Mouse (Mus musculus) 416B (cell line): ENCODE results near the gene Gm20518.

Experiments used
- DNase-seq: peaks from one replicate; pipeline ENCODE4 v3.0.0; 2011; ENCODE audit warnings: low read depth

Gm20518 gene

DNA sequence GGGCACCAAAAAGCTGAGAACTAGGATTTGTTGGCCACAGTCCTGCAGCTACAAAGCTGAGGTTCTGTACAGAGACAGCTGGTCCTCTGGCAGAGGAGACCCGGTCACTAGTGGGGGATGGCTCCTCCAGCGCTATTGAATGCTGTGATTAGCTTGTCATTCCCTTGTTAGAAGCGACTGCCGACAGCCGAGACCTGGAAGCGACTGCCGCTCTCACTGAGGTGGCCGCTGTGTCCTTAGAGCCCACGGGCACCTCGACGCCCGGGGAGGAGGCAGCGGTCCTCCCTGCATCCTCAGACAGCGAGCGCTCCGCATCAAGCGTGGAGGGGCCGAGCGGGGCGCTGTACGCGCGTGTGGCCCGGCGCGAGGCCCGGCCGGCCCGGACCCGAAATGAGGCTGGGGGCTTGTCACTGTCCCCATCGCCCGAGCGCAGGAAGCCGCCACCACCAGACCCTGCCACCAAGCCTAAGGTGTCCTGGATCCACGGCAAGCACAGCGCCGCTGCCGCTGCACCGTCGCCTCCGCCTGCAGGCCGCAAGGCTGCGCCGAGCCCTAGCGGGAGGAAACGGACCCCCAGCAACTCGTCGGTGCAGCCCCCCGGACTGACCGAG is 84.8 kb downstream of the Gm20518 start:
- no peak for DNase-seq

DNA sequence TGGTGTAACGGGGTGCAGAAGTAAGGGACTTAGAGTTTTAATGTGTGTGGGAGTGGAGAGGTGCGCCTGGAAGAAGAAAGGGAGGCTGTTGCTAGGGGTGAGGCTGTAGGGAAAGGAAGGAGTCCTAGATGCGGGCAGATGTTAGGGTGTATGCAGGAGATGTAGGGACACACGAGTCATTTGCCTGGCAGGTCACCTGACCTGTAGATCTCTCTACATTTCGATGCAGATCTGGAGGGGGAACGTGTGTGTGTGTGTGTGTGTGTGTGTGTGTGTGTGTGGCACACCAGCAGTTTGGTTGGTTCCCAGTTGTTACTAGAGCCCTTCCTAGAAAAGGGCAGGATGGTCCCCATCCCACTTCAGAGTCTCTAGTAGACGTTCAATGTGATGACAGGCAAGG is 86.5 kb downstream of the Gm20518 start:
- no peak for DNase-seq

DNA sequence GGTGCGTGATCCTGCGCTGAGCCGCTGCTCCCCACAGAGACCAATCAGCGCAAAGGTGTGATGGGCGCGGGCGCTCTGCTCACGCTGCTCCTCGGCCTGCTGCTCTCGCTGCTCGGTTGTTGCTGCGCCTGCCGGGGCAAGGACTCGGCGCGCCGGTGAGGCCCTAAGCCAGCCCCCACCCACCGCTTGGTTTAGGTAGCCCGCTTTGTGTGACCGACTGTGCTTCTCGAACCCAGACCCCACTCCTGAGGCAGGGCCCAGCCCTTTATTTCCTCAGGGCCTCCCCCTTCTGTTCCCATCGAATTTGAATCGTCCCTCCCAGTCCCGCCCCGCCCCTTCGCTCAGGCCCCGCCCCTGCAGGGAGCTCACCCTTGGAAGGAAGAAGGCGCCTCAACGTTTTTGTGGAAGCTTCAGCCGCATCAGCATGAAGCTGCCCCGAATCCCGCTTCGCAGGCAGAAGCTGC is 87.0 kb downstream of the Gm20518 start:
- DNase-seq: no peak

DNA sequence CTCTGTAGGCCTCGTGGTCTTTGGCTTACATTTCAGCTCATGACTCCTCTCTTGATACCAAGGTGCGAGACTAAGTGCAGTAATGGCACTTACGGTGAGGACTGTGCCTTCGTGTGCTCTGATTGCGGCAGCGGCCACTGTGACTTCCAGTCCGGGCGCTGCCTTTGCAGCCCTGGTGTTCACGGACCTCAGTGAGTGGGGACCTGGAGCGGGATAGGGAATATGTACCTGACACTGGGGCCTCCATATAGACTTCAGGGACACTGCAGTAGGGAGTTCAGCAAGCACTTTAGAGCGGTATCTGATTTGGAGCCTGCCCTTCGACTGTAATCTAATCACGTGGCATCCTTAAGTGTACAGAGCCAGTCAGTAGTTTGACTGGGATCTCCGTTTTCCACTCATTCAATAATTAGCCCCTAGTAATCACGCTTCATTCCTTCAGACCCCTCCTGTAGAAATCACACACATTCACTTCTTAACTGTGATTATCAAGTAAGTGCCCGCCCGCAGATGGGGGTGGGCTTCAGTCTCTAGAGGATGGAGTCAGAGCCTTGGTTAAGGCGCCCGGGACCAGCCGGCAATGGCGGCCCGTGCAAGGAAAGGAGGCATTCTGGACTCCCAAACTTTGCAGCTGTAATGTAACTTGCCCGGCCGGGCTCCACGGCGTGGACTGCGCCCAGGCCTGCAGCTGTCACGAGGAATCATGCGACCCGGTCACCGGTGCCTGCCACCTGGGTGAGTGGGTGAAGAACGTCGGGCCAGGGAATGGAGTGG is 87.6 kb downstream of the Gm20518 start:
- DNase-seq: no peak

DNA sequence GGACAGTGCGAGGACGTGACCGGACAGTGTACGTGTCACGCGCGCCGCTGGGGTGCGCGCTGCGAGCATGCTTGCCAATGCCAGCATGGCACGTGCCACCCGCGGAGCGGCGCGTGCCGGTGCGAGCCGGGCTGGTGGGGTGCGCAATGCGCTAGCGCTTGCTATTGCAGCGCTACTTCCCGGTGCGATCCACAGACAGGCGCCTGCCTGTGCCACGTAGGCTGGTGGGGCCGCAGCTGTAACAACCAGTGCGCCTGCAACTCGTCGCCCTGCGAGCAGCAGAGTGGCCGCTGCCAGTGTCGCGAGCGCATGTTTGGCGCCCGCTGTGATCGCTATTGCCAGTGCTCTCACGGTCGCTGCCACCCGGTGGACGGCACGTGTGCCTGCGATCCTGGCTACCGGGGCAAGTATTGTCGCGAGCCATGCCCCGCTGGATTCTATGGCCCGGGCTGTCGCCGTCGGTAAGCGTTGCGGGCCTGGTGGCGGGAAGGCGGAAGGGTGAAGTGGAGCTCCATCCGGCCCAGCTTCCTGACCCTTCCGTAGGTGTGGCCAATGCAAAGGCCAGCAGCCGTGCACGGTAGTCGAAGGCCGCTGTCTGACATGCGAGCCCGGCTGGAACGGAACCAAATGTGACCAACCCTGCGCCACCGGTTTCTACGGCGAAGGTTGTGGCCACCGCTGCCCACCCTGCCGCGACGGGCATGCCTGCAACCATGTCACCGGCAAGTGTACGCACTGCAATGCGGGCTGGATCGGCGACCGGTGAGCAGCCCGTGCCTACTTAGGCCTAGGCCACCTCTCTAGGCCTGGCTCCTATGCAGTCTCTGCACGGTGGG is 88.4 kb downstream of the Gm20518 start:
- no peak for DNase-seq

DNA sequence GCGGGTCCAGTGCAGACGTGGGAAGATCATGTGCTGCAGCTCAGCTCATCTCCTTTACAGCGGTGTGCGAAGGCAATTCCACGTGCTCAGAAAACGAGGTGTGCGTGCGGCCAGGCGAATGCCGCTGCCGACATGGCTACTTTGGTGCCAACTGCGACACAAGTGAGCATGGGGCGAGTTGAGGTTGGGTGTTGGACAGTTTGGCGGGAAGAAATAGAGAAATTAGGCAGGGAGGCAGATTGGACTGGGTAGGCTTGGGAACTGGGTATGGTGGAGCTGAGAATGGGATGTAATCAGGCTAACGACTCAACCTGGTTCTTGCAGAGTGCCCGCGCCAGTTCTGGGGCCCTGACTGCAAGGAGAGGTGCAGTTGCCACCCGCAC is 89.0 kb downstream of the Gm20518 start:
- no peak for DNase-seq

DNA sequence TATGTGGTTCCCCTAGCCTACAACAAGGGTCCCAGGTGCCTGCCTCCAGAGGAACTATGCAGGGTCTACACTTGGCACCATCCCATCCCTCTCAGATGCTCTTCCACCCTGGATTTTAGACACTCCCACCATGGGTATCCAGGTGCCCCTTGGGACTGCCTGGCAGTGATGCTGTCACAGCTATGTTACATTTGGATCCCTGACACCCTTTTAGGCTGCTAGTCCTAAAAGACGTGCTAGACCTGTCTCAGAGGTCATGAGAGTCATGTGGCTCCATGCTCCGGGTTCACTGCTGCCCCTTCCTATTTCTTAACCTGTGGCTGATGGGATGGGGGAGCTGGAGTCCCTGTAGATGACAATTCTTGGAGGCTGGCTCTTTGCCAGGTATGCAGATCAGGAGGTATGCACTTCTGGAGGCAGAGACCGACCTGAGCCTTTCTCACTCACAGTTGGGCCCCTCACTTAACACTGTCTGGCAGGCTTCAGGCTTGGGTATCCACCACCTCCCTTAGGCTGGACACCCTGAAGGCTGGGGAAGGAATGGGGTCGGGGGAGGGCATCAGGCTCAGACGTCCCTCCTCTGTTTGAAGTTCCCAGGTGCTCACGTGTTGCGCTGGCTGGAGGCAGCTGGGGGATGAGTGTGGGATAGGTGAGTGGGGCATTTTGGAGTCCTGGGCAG is 89.6 kb downstream of the Gm20518 start:
- no peak for DNase-seq

DNA sequence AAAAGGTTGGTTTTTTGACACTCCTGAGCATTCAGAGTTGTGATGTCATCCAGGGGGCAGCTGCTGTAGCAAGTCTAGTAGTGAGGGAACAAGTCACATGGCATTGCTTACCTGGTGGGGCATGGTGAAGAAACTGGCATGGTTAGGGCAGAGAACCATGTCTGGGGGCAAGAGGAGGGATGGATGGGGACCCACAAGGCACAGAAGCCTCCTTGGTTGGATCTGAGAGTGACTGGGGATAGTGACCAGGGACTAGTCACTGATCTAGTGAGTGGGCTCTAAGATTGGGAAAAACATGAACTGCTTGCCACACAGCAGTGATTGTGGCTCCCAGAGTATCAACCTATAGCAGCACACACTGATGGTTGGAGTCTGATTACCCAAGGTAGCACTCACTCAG is 91.9 kb downstream of the Gm20518 start:
- DNase-seq: no peak

DNA sequence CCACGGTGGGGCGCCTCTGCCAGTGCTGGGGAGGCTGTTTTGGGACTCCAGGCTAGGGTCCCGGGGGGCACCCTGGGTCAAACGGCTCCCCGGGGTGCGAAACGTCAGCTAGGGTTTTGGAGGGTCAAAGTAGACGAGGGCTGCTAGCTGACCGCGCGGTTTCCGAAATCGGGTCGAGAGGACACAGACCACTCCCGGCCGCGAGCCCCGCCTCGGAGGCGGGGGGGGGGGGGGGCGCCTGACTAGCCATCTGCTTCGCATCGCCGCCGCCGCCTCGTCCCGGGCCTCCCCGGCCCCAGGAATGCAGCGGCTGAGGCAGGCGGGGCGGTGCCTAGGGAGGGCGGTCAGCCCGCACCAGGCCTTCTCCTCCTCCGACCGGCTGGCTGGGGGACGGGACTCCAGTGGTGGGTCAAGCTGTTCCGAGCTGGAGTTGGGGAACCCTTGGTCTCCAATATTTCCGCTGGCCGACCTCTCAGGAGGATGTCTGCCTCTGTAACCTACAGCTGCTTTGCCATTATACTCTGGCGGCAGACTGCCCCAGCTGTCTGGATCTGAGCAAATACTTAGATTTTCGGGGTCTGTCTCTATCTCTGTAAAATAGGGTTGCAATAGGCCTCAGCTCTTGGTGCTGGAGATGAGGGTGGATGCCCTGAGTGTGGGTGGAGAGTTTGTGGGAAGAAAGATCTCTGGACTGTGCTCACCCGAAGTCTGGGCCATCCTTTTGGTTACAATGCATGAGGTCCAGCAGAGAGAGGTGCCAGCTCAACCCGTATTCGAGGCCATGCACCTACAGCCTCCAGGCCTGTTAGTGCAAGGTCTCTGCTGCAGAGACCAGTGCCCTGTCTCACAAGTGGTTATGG is 92.9 kb downstream of the Gm20518 start:
- no peak for DNase-seq

DNA sequence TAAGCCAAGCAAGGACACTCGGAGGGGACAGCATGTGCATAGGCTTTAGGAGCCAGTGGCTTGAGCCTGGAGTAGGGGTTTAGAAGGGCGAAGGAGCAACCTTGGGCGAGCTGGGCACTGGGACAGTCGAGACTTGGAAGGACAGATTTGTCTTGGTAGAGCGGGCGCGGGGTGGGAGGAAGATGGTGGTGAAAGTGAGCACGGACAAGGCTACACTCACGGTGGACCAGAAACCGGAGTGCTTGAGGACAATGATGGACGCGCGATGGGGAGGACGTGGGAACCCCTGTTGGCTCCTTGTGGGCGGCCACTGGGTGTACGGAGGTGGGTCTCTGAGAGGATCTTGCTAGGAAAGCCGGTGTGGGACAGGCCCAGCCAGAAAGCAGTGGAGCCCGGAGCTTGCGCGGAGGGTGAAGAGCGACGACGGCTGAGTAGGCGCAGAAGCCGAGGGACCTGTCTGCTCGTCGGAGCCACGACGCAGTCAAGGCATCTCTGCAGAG is 93.6 kb downstream of the Gm20518 start:
- DNase-seq: no peak

DNA sequence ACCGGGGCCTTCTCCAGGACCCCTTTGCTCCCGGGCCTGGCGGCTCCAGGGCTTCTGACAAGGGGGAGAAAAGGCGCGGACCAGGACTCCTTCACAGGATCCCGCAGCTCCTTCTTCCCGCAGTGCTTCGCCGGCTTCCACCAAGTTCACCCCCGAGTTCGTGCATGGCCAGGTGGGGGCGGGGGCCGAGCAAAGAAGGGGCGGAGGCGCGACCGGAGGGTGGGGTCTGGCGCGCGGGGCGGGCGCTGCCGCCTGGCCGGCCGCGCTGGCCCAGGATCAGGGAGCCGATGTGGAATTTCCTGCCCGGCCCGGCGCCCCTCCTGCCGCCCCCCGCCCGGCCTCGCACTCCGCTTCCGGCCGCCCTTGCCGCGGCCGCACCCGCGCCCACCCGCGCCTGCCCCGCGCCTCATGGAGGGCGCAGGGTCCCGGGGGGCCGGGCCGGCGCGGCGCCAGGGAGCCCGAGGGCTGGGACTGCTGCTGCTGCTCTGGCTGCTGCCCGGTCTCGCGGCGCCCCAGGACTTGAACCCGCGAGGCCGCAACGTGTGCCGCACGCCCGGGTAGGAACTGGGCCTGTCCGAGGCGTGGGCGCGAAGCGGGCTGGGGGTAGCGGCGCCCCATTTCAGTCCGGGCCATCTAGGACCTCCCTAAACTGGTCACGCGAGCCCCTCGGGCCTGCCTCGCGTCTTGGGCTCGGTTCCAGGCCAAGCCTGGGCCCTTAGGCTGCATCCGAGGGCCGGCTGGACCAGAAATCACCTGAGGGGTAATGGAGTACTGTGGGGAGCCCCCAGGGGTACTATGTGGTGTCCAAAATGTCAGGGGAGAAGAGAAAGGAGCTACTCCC is 94.3 kb downstream of the Gm20518 start, which contains the start of gene Scarf2:
Gene Scarf2, plus strand, starts transcription at position 312 of the 841 bp plus-strand sequence.
- no peak for DNase-seq

DNA sequence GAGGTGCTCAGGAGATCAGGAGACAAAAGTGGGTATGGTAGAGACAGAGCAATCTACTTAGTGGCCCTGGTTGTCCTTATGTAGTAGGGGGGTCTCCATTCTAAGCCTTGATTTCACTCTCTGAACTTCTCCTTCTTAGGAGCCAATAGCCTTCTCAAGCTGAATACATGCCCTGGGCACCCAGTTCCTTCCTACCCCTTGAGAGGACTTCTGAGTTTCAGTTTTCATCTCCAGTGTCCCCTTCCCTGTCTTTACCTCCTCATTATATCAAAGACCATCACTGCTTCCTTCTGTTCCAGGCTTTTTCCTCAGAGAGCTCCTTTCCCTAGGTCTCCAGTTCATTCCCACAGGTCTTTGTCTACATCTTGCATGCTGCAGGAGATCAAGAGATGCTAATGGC is 95.0 kb downstream of the Gm20518 start:
- no peak for DNase-seq

DNA sequence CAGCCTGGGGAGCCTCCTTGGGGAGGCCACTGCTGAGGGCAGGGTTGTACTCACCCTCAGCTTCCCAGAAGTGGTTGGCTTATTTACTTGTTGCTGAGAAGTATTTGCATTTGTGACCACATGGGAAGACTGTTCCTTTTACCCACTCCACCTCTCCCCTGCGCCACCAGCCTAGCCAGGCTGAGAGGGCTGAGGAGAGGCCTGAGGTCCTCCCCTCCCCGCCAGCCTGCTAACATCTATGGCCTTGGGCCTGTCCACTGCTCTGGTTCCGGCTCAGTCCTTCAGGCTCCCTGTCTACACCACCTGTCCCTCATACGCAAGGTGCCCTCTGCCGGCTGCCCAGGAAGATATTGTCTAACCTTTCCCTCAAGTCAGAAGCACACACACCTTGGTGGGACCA is 95.8 kb downstream of the Gm20518 start:
- DNase-seq: no peak

DNA sequence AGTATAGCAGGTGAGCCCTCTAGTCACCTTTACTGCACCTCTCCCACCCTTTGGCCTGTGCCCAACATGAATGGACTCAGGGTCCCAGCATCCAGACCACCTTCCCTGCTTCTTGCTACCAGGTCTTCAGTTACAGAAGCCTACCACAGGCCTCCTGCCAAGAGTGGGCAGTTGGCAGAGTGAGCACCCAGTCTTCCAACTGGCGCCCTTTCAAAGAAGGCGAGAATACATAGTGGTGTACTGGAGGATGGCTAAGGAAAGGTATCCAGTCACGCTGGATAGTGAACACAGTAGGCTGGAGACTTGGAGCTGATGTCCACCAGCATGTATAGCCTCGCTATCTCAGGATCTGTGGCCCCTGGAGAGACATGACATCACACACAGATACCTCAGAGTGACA is 97.4 kb downstream of the Gm20518 start:
- no peak for DNase-seq

DNA sequence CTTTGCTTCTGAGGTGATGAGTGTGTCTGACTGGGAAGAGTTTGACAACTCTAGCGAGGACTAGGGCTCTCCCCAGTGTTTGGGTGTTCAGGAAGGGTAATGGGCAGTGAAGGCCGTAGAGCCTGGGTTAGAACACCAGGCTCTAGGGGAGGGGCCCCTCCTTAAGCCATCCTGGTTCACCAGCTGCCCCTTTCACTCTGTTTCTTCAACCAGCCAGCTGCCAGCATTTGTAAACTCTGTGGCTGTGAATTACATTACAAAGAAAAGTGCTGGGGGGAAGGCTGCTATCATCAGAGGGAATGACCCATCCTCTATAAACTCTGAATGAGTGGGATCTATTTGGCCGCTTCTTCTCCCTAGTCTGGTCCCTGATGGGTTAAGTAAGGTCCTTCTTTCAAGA is 98.7 kb downstream of the Gm20518 start:
- no peak for DNase-seq

DNA sequence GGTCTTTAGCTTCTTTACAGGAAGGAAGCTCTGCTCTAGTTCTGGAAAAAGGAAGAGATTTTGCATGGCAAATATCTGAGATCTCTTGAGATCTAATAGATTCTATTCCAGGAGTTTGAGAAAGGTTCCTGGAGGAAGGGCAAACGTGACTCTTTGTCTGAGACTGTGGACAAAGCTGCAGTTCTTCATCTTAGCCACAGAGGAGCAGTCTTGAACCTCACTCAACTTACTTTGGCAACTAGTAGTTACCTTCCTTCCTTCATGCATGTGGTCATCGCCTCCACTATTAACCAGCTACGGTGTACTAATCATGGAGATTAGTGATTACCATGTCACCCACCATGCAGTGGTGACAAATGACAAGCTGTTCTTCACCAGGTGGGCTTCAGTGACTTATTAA is 106.1 kb downstream of the Gm20518 start:
- peak; percentile 44 for DNase-seq
